Mouse (Mus musculus) WW6 (cell line): ENCODE measurements around the gene Thy1.

ENCODE experiments used
- DNase-seq: peaks from one replicate; pipeline ENCODE4 v3.0.0-alpha.2; 2013; ENCODE audit warnings: low read depth, low spot score

Gene Thy1

DNA sequence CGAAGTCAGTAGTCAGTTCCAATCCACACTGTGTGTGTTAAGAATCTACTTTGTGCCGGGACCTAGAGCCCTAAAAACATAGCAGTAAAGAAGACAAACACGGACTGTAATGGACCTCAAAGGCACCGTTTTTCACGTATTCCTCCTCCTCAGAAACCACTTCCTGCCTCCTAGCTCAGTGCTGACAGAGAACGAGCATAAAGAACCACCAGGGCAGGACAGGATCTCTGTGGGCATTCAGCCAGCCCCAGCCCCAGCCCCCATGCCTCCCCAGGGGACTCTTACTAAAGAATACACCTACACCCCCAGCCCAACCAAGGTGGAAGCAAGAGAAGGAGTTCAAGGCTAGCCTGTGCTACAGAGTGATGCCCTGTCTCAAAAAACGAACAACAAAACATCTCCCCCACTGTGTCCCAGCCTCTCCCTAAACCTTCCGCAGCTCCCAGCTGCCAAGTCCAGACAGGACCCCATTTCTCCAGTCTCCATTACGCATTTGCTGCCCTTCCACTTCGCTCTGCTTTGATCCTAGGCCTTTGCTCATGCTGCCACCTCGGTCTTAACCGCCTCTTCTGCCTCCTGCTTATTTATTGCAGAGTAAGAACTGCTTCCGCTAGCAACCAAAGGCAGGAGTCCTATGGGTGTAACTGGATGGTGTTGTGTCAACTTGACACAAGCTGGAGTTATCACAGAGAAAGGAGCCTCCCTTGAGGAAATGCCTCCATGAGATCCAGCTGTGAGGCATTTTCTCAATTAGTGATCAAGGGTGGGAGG lies 9.0 kb upstream of the Thy1 start:
- DNase-seq, result no peak

DNA sequence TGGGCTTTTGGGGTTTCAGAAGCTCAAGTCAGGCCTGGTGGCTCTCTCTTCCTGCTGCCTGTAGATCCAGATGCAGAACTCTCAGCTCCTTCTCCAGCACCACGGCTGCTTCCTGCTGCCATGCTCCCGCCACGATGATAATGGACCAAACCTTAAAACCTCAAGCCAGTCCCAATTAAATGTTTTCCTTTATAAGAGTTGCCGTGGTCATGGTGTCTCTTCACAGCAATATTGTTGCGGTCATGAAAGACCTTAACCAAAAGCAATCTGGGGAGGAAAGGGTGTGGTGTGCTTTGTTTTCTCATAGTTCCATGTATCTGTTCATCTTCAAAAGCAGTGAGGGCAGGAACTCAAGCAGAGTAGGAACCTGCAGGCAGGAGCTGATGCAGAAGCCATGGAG lies 6.1 kb upstream of the Thy1 start:
- no peak for DNase-seq

DNA sequence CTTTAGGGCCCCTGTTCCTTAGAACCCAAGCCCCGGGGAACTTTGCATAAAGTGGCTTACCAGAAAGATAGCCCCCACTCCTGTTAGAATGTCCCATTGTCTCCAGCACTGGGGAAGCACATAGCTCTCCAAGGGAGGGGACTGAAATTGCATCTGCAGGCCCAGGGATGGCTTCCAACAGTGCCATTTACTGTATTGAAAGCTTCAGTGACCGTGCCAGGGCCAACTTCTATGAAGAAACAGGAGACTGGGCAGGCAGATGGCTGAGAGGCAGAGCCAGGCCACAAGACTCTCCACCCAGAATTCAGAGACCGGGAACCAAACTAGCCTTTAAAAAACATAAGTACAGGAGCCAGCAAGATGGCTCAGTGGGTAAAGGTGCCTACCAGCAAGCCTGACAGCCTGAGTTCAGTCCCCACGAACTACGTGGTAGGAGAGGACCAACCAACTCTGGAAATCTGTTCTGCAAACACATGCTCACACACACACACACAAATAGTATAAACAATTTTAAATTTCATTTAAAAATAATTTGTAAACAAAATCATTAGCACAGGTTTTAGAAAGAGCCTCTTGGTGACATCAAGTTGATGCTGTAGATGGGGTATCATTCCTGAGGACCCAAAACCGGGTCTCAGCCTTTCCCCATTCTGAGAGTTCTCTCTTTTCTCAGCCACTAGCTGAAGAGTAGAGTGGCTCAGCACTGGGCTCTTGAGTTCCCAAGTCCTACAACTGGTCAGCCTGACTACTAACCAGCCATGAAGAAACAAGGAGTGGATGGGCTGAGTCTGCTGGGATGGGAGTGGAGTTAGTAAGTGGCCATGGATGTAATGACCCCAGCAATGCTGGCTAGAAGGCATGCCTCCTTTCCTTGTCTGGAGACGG lies 1.4 kb upstream of the Thy1 start:
- DNase-seq, result no peak

DNA sequence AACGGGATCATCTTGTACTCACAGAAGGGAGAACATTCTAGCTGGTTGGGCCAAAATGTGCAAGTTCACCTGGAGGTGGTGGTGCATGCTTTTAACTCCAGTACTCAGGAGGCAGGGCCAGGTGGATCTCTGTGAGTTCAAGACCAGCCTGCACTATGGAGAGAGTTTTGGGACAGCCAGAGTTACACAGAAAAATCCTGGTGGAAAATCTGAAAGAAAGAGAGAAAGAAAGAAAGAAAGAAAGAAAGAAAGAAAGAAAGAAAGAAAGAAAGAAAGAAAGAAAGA lies 846 bp upstream of the Thy1 start:
- DNase-seq, result no peak

DNA sequence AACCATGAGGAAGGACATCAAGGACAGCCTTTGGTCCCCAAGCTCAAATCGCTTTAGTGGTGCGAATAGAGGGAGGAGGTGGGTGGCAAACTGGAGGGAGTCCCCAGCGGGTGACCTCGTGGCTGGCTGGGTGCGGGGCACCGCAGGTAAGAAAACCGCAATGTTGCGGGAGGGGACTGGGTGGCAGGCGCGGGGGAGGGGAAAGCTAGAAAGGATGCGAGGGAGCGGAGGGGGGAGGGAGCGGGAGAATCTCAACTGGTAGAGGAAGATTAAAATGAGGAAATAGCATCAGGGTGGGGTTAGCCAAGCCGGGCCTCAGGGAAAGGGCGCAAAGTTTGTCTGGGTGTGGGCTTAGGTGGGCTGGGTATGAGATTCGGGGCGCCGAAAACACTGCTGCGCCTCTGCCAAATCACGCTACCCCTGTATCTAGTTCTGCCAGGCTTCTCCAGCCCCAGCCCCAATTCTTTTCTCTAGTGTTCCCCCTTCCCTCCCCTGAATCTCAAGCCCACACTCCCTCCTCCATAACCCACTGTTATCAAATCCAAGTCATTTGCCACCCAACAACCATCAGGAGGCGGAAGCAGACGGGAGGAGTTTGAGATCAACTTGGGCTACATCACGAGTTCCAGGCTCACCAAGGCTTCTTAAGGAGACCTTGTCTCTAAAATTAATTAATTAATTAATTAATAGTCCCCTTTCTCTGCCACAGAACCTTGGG lies 683 bp downstream of the Thy1 start:
- no peak for DNase-seq

DNA sequence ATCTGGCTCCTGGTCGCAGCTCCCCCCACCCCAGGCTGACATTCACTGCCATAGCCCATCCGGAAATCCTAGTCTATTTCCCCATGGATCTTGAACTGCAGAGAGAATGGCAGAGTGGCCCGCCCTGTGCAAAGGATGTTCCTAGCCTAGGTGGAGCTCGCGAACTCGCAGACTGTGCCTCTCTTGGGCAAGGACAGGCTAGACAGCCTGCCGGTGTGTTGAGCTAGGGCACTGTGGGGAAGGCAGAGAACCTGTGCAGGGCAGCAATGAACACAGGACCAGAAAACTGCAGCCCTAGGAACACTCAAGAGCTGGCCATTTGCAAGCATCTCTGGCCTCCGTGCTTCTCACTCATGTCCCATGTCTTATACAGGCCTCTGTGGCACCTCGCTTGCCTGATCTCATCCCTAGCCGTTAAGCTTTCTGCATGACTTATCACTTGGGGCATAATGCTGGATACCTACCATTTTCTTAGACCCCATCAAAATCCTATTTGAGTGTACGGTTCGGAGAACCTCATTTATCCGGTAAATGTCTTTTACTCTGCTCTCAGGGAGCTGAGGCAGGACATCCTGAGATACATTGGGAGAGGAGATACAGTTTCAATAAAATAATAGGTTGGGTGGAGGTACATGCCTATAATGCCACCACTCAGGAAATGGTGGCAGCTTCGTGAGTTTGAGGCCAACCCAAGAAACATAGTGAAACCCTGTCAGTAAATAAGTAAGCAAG lies 1.4 kb downstream of the Thy1 start:
- DNase-seq, result no peak

DNA sequence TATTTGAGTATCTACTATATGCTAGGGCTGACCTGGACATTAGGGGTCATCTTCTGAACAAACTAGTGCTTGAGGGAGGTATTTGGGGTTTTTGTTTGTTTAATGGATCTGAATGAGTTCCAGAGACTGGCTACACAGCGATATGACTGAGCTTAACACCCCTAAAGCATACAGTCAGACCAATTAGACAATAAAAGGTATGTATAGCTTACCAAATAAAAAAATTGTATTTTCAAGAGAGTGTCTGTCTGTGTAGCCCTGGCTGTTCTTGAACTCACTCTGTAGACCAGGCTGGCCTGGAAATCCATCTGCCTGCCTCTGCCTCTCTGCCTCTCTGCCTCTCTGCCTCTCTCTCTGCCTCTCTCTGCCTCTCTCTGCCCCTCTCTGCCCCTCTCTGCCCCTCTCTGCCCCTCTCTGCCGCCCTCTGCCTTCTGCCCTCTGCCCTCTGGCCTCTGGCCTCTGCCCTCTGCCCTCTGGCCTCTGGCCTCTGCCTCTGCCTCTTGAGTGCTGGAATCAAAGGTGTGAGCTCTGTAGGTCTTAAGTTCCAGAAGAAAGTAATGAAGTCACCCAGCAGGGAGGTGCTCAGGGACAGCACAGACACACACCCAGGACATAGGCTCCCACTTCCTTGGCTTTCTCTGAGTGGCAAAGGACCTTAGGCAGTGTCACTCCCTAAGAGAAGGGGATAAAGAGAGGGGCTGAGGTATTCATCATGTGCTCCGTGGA lies 2.1 kb downstream of the Thy1 start:
- DNase-seq, result no peak

DNA sequence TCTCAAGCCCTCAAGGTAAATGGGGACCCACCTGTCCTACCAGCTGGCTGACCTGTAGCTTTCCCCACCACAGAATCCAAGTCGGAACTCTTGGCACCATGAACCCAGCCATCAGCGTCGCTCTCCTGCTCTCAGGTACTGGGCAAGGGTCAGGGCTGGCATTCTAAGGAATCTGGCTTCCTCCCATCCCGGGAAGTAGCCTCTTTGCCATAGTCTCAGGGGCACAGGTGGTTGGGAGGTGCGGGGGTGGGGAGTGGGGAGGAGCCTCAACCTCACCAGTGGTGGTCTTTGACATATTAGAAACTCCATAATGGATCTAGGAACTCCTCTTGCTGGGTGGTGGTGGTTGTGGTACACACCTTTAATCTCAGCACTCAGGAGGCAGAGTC lies 2.7 kb downstream of the Thy1 start:
- no peak for DNase-seq

DNA sequence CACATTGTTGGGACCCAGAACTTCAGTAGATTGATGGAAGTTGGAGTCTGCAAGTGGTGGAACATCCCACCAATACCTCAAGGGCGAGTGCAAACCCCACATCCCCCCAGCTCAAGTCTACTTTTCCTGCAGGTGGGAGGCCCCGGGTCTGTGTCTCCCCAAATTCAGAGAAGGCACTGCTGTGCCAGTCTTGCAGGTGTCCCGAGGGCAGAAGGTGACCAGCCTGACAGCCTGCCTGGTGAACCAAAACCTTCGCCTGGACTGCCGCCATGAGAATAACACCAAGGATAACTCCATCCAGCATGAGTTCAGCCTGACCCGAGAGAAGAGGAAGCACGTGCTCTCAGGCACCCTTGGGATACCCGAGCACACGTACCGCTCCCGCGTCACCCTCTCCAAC lies 3.2 kb downstream of the Thy1 start:
- DNase-seq, result no peak

DNA sequence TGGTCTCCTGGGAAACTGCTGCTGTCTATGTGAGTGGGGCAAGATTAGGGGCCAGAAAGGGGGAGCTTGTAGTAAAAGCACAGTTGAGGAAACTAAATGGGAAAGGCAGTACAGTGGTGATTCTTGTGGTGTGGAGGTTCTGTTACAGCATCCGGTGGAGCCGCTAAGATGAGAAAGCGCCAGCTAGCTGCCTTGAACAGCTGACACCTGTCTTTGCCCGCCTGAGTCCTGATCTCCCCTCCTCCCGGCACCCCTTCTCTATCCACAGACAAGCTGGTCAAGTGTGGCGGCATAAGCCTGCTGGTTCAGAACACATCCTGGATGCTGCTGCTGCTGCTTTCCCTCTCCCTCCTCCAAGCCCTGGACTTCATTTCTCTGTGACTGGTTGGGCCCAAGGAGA lies 3.9 kb downstream of the Thy1 start:
- no peak for DNase-seq

DNA sequence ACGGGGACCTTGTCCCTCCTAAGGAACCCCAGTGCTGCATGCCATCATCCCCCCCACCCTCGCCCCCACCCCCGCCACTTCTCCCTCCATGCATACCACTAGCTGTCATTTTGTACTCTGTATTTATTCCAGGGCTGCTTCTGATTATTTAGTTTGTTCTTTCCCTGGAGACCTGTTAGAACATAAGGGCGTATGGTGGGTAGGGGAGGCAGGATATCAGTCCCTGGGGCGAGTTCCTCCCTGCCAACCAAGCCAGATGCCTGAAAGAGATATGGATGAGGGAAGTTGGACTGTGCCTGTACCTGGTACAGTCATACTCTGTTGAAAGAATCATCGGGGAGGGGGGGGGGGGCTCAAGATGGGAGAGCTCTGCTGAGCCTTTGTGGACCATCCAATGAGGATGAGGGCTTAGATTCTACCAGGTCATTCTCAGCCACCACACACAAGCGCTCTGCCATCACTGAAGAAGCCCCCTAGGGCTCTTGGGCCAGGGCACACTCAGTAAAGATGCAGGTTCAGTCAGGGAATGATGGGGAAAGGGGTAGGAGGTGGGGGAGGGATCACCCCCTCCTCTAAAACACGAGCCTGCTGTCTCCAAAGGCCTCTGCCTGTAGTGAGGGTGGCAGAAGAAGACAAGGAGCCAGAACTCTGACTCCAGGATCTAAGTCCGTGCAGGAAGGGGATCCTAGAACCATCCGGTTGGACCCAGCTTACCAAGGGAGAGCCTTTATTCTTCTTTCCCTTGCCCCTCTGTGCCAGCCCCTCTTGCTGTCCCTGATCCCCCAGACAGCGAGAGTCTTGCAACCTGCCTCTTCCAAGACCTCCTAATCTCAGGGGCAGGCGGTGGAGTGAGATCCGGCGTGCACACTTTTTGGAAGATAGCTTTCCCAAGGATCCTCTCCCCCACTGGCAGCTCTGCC lies 4.6 kb downstream of the Thy1 start:
- DNase-seq, result no peak

DNA sequence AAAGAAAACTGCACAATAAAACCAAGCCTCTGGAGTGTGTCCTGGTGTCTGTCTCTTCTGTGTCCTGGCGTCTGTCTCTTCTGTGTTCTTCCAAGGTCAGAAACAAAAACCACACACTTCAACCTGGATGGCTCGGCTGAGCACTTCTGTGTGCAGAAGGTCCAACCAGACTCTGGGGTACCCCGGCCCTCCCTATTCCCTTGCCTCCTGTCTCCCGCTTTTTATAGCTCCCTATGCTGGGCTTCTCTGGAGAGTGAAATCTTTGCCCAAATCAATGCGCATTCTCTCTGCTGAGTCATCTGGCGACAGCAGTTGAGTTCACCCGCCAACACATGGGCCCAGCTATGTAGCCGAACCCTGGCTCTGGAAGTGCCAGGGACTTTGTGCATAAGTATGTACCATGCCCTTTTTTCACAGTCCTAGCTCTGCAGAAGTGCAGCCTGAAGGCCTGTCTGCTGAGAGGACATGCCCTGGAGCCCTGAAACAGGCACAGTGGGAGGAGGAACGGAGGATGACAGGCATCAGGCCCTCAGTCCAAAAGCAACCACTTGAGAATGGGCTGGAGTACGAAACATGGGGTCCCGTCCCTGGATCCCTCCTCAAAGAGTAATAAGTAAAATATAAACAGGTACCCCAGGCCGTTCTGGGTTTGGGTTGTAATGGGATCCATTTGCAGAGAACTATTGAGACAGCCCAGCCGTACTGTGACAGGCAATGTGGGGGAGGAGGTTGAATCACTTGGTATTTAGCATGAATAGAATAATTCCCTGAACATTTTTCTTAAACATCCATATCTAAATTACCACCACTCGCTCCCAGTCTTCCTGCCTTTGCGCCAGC lies 5.6 kb downstream of the Thy1 start:
- no peak for DNase-seq

DNA sequence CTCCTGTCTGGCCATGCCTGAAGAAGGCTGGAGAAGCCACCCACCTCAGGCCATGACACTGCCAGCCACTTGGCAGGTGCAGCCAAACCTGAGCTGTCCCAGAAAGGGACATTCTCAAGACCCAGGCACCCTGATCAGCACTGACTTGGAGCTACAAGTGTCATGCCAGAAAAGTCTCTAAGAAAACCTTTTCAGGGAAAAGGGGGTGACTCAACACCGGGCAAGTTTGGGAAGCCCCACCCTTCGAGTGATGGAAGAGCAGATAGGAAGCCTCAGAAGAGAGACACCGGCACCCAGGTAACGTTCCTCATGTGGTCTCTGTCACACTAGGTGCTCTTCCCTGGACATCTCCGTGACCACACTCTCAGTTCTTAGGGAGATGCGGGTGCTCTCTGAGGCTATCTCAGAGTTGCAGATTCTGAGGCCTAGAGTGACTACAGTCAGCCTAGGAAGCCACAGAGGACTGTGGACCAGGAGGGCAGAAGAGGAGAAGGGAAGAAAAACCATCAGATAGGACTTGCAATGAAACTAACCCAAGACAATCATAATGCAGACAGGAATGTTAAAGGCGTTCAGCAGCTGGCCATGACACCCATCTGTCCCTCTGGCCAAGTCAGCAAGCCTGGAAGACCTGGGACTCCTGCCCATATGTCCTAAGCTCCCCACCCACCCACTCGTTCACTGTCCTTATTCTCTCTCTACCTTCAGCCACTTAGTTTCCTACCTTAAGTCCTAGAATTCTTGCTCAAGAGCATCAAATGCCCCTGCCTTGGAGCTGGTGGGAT lies 6.4 kb downstream of the Thy1 start:
- DNase-seq, result no peak

DNA sequence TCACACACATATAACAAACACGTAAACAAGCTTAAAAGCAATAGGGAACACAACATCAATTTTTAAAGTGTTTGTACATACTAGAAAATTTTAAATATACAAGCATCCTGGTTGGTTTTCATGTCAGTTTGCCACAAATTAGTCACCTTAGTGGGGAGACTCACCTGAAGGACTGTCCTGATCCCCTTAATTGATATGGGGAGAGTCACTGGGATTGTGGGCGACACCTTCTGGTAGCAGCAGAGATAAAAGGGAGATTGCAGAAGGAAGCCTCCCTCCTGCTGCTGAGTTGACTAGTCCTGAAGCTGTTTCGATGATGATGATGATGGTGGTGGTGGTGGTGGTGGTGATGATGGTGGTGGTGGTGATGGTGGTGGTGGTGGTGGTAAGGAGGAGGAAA lies 9.7 kb downstream of the Thy1 start:
- no peak for DNase-seq

DNA sequence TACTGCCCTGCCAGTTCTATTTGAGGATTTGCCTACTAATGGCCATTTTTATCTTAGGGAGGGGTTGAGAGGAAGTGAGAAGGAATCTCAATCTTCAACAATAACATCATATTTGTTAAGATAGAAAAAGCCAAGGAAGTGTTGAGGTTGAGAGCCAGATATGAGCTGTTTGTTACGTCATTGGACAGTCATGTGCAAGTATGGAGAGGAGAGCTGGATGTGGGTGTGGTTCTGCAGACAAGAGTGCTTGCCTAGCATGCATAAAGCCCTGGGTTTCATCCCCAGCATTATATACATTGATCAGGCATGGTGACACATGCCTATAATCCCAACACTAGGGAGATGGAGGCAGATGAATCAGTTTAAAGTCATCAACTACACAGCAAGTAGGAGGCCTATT lies 10.8 kb downstream of the Thy1 start:
- DNase-seq, result no peak

DNA sequence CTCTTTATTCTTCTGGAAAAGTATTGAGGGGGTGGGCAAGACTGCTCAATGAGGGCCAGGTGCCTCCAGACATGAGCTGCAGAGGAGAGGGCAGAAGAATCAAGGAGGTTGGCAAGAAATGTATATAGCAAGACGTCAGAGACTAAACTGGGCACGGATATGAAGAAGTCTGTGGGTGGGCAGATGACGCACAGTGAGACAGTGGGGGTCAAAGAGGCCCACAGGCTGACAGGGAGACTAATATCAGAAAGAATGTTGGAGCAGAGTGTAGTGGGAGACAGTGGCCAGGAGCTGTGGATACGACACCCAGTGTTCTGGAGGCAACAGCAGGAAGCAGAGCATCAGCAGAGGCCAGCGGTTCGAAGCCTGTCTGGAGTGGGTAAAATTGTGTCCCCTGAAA lies 15.4 kb downstream of the Thy1 start:
- DNase-seq, result no peak

DNA sequence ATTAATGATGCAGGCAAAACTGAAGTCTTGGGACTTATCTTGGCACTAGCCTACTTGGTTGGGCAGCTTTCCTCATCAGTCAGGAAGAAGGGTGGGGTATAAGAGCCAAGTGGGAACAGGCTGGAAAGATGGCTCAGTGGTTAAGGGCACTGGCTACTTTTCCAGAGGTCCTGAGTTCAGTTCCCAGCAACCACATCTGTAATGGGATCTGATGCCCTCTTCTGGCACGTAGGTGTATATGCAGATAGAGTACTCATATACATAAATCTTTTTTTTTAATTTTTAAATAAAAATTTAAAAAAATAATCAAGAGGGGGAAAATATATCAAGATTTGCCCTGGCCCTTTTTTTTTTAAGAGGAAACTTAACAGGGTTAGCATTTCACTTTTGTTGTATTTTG lies 22.0 kb downstream of the Thy1 start:
- no peak for DNase-seq

DNA sequence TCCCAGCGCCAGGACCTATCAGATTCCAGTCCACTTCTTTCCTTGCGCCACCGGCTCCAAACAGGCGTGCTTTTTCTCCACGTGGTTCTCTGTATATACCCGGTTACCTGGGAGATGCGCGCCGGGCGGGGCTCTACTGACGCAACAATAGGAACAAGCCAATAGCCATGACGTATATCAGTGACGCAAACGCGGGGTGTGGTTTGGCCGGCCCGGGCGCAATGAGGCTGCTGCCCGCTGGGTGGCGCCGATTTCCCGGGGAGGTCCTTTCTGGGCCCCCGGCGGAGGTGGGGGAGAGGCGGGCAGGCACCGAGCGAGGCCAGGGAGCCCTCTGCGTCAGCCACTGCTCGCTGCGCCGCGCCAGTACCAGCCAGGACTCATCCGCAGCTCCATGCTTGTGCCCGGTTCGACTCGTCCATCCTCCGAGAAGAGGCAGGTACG lies 23.6 kb downstream of the Thy1 start, which contains the start of gene Usp2:
Usp2 (plus strand) TSS at position 237 of the 441 bp plus-strand sequence.
- peak; percentile 95 for DNase-seq
